Mouse (Mus musculus) bone marrow macrophage, adult 2 months (primary cell): ENCODE results near the gene Casp3.

Experiments
- CTCF ChIP-seq: IDR thresholded peaks from 2 replicates; pipeline ENCODE4 v1.5.1; 2012; ENCODE audit warnings: low read depth, mild to moderate bottlenecking, low read length, moderate library complexity
- POLR2A ChIP-seq: IDR thresholded peaks from 2 replicates; pipeline ENCODE4 v1.6.1; 2012; ENCODE audit warnings: mild to moderate bottlenecking, low read depth, low read length, borderline replicate concordance

DNA sequence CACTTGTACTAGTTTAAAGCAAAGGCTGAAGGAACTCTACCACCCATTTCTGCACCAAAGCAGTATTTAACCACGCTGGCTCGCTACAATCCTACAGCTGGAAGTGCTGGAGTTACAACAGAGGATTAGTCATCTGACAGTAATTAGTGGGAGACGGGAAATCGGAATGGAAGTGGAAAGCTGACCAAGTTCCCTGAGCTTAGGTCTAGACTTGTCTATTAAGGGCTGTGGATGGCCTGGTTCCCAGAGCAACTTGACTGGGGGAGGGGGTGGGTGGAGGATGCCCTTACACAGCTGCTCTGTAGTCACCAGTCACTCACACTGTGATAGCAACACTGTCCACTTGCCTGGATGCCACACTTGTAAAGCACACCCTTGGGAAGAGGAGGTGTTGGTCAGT is 3.7 kb upstream of the Casp3 start:
- TF ChIP-seq CTCF (no peak), POLR2A (no peak)
